ENCODE assay signal across 8 mouse cellular contexts in genomic region chr15:8446435-8446834, GRCm38 (mm10). TPM values are rescaled to one million over a fixed set of nuclear protein-coding genes. Genes with fewer than 3 reads are reported as not detected.
A peak's percentile ranks its signal among the peaks of the same experiment; 100 is the strongest.
DNase-seq lines count a peak whose midpoint lies in the region; ATAC-seq and TF ChIP-seq lines count a peak whose summit lies in the region.

No protein-coding gene starts in this region.

- DNase-seq in gastrocnemius, adult 2 months = no peak
- no peak for DNase-seq in gastrocnemius, adult 8-10 months (ENCODE audit: low spot score in 2 of 2)
- peak; percentile 50 for DNase-seq in kidney, adult 9 months
- DNase-seq in splenic B cell, adult 2 months (ENCODE audit: low read depth, low spot score) = peak; percentile 85
- DNase-seq in left cerebral cortex, postnatal 36 days (ENCODE audit: low spot score in 2 of 2) = no peak

- WGBS in bone marrow, adult 2 months = 4% methylated on average over 6 of the region's 6 CpGs
- WGBS in forebrain, embryonic 16.5 days = 2% methylated on average over 6 of the region's 6 CpGs
- WGBS in macrophage (ENCODE audit: missing documents) = 6% methylated on average over 5 of the region's 6 CpGs

- peak overlapping the region; percentile 98 for H3K4me3 ChIP-seq in gastrocnemius, adult 2 months
- H3K4me3 ChIP-seq in bone marrow, adult 2 months (replicated peaks; ENCODE audit: control insufficient read depth, low read depth, low read length) = peak overlapping the region; percentile 74
- peak overlapping the region; percentile 98 for H3K4me3 ChIP-seq in forebrain, embryonic 16.5 days (replicated peaks; ENCODE audit: low read length)
- peak overlapping the region; percentile 62 for H3K4me3 ChIP-seq in macrophage (ENCODE audit: inconsistent target)

- H3K79me2 ChIP-seq in macrophage (ENCODE audit: inconsistent target) = peaks cover 55% of the 10 kb centered on the region

- H3K27ac ChIP-seq in gastrocnemius, adult 2 months = peak overlapping the region; percentile 99
- H3K27ac ChIP-seq in bone marrow, adult 2 months (ENCODE audit: control insufficient read depth, insufficient read depth, low read depth, low read length, poor library complexity) = no peak overlapping the region
- no peak overlapping the region for H3K27ac ChIP-seq in forebrain, embryonic 16.5 days (ENCODE audit: low read length)
- H3K27ac ChIP-seq in macrophage = peak overlapping the region; percentile 68

- no peaks in the 10 kb centered on the region for H3K36me3 ChIP-seq in forebrain, embryonic 16.5 days (ENCODE audit: control insufficient read depth, insufficient read depth)
- H3K36me3 ChIP-seq in macrophage (ENCODE audit: inconsistent target) = no peaks in the 10 kb centered on the region
- no peaks in the 10 kb centered on the region for H3K36me3 ChIP-seq in splenic B cell, adult 2 months (ENCODE audit: control insufficient read depth, insufficient read depth, low read length, poor library complexity, severe bottlenecking)

- peak; percentile 40 for TF ChIP-seq CTCF in gastrocnemius, adult 2 months (IDR thresholded peaks at IDR 0.05)
- TF ChIP-seq CTCF in bone marrow, adult 2 months (IDR thresholded peaks at IDR 0.05; ENCODE audit: control insufficient read depth, insufficient read depth, low read length) = no peak

- no peaks in the 10 kb centered on the region; the same call in 1 of the 2 replicates for H3K4me1 ChIP-seq in bone marrow, adult 2 months (ENCODE audit: control insufficient read depth, insufficient read depth, low read length)
- H3K4me1 ChIP-seq in forebrain, embryonic 16.5 days (replicated peaks; ENCODE audit: control insufficient read depth, insufficient read depth, low read length) = peaks cover 33% of the 10 kb centered on the region

- intact Hi-C loops in gastrocnemius, adult 2 months (cut with DNase I) = loop anchor here (2.0 kb wide), 1 partner anchor 68 kb away; no protein-coding TSS in a partner anchor
- intact Hi-C loops in left cerebral cortex, postnatal 36 days (cut with DNase I) = loop anchor here (5.0 kb wide), 2 partner anchors 64 to 121 kb away; no protein-coding TSS in a partner anchor

- TF ChIP-seq POLR2A in bone marrow, adult 2 months (IDR thresholded peaks at IDR 0.05; ENCODE audit: borderline replicate concordance, control insufficient read depth, low read depth, low read length) = no peak

- H3K4me2 ChIP-seq in forebrain, embryonic 16.5 days (ENCODE audit: low read length) = peak overlapping the region; percentile 98

- no peak for ATAC-seq in forebrain, embryonic 16.5 days

- no peaks in the 10 kb centered on the region for H3K9me3 ChIP-seq in forebrain, embryonic 16.5 days (ENCODE audit: control insufficient read depth, low read length)

- 0 out of 2 replicates have a peak overlapping the region, but pooled peaks have one; percentile 4 for H3K9ac ChIP-seq in forebrain, embryonic 16.5 days (replicated peaks; ENCODE audit: low read depth, low read length)

- H3K27me3 ChIP-seq in forebrain, embryonic 16.5 days (replicated peaks; ENCODE audit: control insufficient read depth, insufficient read depth, low read length) = no peaks in the 10 kb centered on the region
- no peaks in the 10 kb centered on the region for H3K27me3 ChIP-seq in splenic B cell, adult 2 months (ENCODE audit: control insufficient read depth, insufficient read depth, low read length, poor library complexity, severe bottlenecking)

RNA-seq across cellular contexts. Expression of gene Nipbl, which starts 2.2 kb away (rescaled TPM):
- 10 to 100 TPM; 23.6 to 24.6 TPM for total RNA-seq in gastrocnemius, adult 2 months (2021)
- 10 to 100 TPM; 19.7 to 23.1 (median 21.4) TPM for total RNA-seq in gastrocnemius, adult 8-10 months (2022)
- polyA plus RNA-seq in bone marrow, adult 2 months (2011; ENCODE audit: insufficient read depth, insufficient read length, low replicate concordance, missing spikeins) = 15.1 and 23.7 TPM in 2 replicates
- 18.1 and 21.1 TPM in 2 replicates for polyA plus RNA-seq in forebrain, embryonic 16.5 days (2015; fragmentation: Nextera tagmentation; extraction: Ambion mirVana)
- 100 to 1,000 TPM in 22 of 26 experiments, 10 to 100 TPM in 4; 71.5 to 180 (median 116) TPM for total RNA-seq in macrophage (2018; cell fraction: chromatin; rRNA removed)
- total RNA-seq in macrophage (2018; cell fraction: cytosol; rRNA removed) = 10 to 100 TPM; 24.1 to 48.1 (median 36.7) TPM
- total RNA-seq in macrophage (2018; cell fraction: nucleus; rRNA removed) = 100 to 1,000 TPM in 2 of 26 experiments, 10 to 100 TPM in 24; 53.0 to 111 (median 70.7) TPM
- 19.9 to 35.0 TPM (median 22.8 TPM) in 3 replicates for polyA plus RNA-seq in macrophage (2018)
- total RNA-seq in left cerebral cortex, postnatal 36 days (2021) = 10 to 100 TPM; 23.5 to 34.2 TPM

Comparison
In these comparisons a context has a peak if more than half of its experiments do, and no peak if none do; other contexts are left out.
1. DNase-seq: peak in kidney, adult 9 months (single experiment) and splenic B cell, adult 2 months (single experiment); none in gastrocnemius, adult 2 months (single experiment), gastrocnemius, adult 8-10 months (0 of 2) and left cerebral cortex, postnatal 36 days (0 of 2).
2. H3K27ac ChIP-seq: peak in gastrocnemius, adult 2 months (single experiment) and macrophage (single experiment); none in bone marrow, adult 2 months (single experiment) and forebrain, embryonic 16.5 days (single experiment).
3. Peak in every context shown above with its lines, with median percentiles within 50 percentile points of each other: H3K4me3 ChIP-seq.